Mouse (Mus musculus) MEL (cell line): Measurements from ENCODE around the gene Gfra4. TPM values are rescaled to one million over a fixed set of nuclear protein-coding genes. Genes with fewer than 3 reads are reported as not detected.

Source experiments
- DNase-seq: peaks from one replicate; pipeline ENCODE4 v3.0.0; 2011; ENCODE audit warnings: low read depth, low spot score
- H3K27ac ChIP-seq: 2 replicates; pipeline ENCODE4 v1.5.1; 2012; ENCODE audit warnings: low read depth, mild to moderate bottlenecking, control low read depth, low read length, moderate library complexity; ENCODE audit not compliant: control insufficient read depth
- H3K27me3 ChIP-seq, 2 experiments: fragments of 150-350 bp in 1 of 2; sonication (generic) in 1 of 2; 2 replicates each; pipeline ENCODE4 v1.6.1; 2012; ENCODE audit warnings: low read length in 2 of 2, mild to moderate bottlenecking in 2 of 2, improper control_type of control experiment in 1 of 2, moderate library complexity in 1 of 2; ENCODE audit not compliant: insufficient read depth in 2 of 2, control insufficient read depth in 1 of 2
- H3K36me3 ChIP-seq, 2 experiments: 2 replicates each; pipeline ENCODE4 v1.6.1; 2012 to 2014; ENCODE audit warnings: low read length in 2 of 2, improper control_type of control experiment in 1 of 2, inconsistent platforms in 1 of 2, mild to moderate bottlenecking in 1 of 2; ENCODE audit not compliant: insufficient read depth in 2 of 2, control insufficient read depth in 1 of 2
- H3K4me1 ChIP-seq, 2 experiments: fragments of 150-350 bp in 1 of 2; sonication (generic) in 1 of 2; 2 replicates each; pipeline ENCODE4 v1.6.1; 2012; ENCODE audit warnings: low read length in 2 of 2, improper control_type of control experiment in 1 of 2, mild to moderate bottlenecking in 1 of 2; ENCODE audit not compliant: insufficient read depth in 2 of 2, control insufficient read depth in 1 of 2
- H3K4me3 ChIP-seq, 2 experiments: fragments of 150-350 bp in 1 of 2; sonication (generic) in 1 of 2; 2 replicates each; pipeline ENCODE4 v1.5.1; 2012; ENCODE audit warnings: low read depth in 2 of 2, low read length in 2 of 2, mild to moderate bottlenecking in 2 of 2, moderate library complexity in 2 of 2, control low read depth in 1 of 2, improper control_type of control experiment in 1 of 2; ENCODE audit not compliant: control insufficient read depth in 1 of 2, insufficient read depth in 1 of 2
- H3K79me2 ChIP-seq: 2 replicates; pipeline ENCODE4 v1.6.1; 2012; ENCODE audit warnings: mild to moderate bottlenecking, low read length, moderate library complexity; ENCODE audit not compliant: control insufficient read depth, poor library complexity, insufficient read depth
- H3K9ac ChIP-seq: 2 replicates; pipeline ENCODE4 v1.6.1; 2012; ENCODE audit warnings: low read depth, mild to moderate bottlenecking, control low read depth, low read length, moderate library complexity; ENCODE audit not compliant: control insufficient read depth, poor library complexity, severe bottlenecking
- H3K9me3 ChIP-seq: fragments of 150-350 bp; sonication (generic); replicated peaks from 2 replicates; pipeline ENCODE4 v1.6.1; 2012; ENCODE audit warnings: mild to moderate bottlenecking, low read length, improper control_type of control experiment, moderate library complexity; ENCODE audit not compliant: insufficient read depth
- CTCF ChIP-seq, 3 experiments: IDR thresholded peaks in 2 of 3; conservative IDR thresholded peaks in 1 of 3; 2 replicates each; pipeline ENCODE4 v1.5.1; 2011 to 2012; ENCODE audit warnings: low read length in 3 of 3, low read depth in 2 of 3, mild to moderate bottlenecking in 2 of 3, improper control_type of control experiment in 1 of 3, inconsistent platforms in 1 of 3, mixed read lengths in 1 of 3, moderate library complexity in 1 of 3; ENCODE audit not compliant: control insufficient read depth in 1 of 3, insufficient read depth in 1 of 3, poor library complexity in 1 of 3, severe bottlenecking in 1 of 3
- ELF1 ChIP-seq: IDR thresholded peaks from 2 replicates; pipeline ENCODE4 v1.6.1; 2014; ENCODE audit warnings: low read depth, mild to moderate bottlenecking, inconsistent platforms, low read length, improper control_type of control experiment, moderate library complexity
- EP300 ChIP-seq, 2 experiments: IDR thresholded peaks; 2 replicates each; pipeline ENCODE4 v1.6.1; 2011; ENCODE audit warnings: improper control_type of control experiment in 2 of 2, low read length in 2 of 2, low read depth in 1 of 2, mild to moderate bottlenecking in 1 of 2
- ETS1 ChIP-seq: IDR thresholded peaks from 2 replicates; pipeline ENCODE4 v1.6.1; 2012; ENCODE audit warnings: low read depth, mild to moderate bottlenecking, inconsistent platforms, low read length, improper control_type of control experiment, moderate library complexity
- JUND ChIP-seq: IDR thresholded peaks from 2 replicates; pipeline ENCODE4 v1.6.1; 2011; ENCODE audit warnings: low read depth, mild to moderate bottlenecking, improper control_type of control experiment, low read length
- KAT2A ChIP-seq: conservative IDR thresholded peaks from 2 replicates; pipeline ENCODE4 v1.6.1; 2012; ENCODE audit warnings: low read depth, low read length, improper control_type of control experiment, inconsistent platforms
- MAFK ChIP-seq: IDR thresholded peaks from 2 replicates; pipeline ENCODE4 v1.6.1; 2011; ENCODE audit warnings: low read depth, mild to moderate bottlenecking, low read length, improper control_type of control experiment, borderline replicate concordance
- MAX ChIP-seq: IDR thresholded peaks from 2 replicates; pipeline ENCODE4 v1.6.1; 2011; ENCODE audit warnings: low read length, improper control_type of control experiment
- MAZ ChIP-seq: IDR thresholded peaks from 2 replicates; pipeline ENCODE4 v1.6.1; 2012; ENCODE audit warnings: low read depth, mild to moderate bottlenecking, inconsistent platforms, low read length, improper control_type of control experiment
- MYC ChIP-seq: IDR thresholded peaks from 2 replicates; pipeline ENCODE4 v1.6.1; 2011; ENCODE audit warnings: low read depth, mild to moderate bottlenecking, low read length, improper control_type of control experiment, moderate library complexity
- NELFE ChIP-seq: IDR thresholded peaks from 2 replicates; pipeline ENCODE4 v1.6.1; 2011; ENCODE audit warnings: low read depth, low read length, improper control_type of control experiment
- NRF1 ChIP-seq: IDR thresholded peaks from 2 replicates; pipeline ENCODE4 v1.6.1; 2014; ENCODE audit warnings: low read depth, mild to moderate bottlenecking, inconsistent platforms, low read length, improper control_type of control experiment, moderate library complexity; ENCODE audit not compliant: poor library complexity, insufficient read depth, severe bottlenecking
- POLR2AphosphoS2 ChIP-seq: IDR thresholded peaks from 2 replicates; pipeline ENCODE4 v1.6.1; 2011; ENCODE audit warnings: low read length, improper control_type of control experiment
- POLR2AphosphoS5 ChIP-seq: IDR thresholded peaks from 2 replicates; pipeline ENCODE4 v1.6.1; 2012; ENCODE audit warnings: low read depth, borderline replicate concordance, mild to moderate bottlenecking, inconsistent platforms, low read length, moderate library complexity, mixed read lengths
- RAD21 ChIP-seq: IDR thresholded peaks from 2 replicates; pipeline ENCODE4 v1.6.1; 2011; ENCODE audit warnings: mild to moderate bottlenecking, low read depth, low read length, improper control_type of control experiment
- RCOR1 ChIP-seq: IDR thresholded peaks from 2 replicates; pipeline ENCODE4 v1.6.1; 2012; ENCODE audit warnings: low read depth, mild to moderate bottlenecking, inconsistent platforms, low read length, improper control_type of control experiment
- SIN3A ChIP-seq: IDR thresholded peaks from 2 replicates; pipeline ENCODE4 v1.6.1; 2012; ENCODE audit warnings: low read length, improper control_type of control experiment, inconsistent platforms
- TAL1 ChIP-seq: IDR thresholded peaks from 2 replicates; pipeline ENCODE4 v1.6.1; 2012; ENCODE audit warnings: mild to moderate bottlenecking, inconsistent platforms, low read length, moderate library complexity, mixed read lengths
- TCF12 ChIP-seq: IDR thresholded peaks from 2 replicates; pipeline ENCODE4 v1.6.1; 2014; ENCODE audit warnings: low read depth, mild to moderate bottlenecking, inconsistent platforms, low read length, improper control_type of control experiment, moderate library complexity
- UBTF ChIP-seq: IDR thresholded peaks from 2 replicates; pipeline ENCODE4 v1.6.1; 2012; ENCODE audit warnings: low read depth, mild to moderate bottlenecking, inconsistent platforms, low read length, improper control_type of control experiment, moderate library complexity, borderline replicate concordance; ENCODE audit not compliant: insufficient read depth
- USF1 ChIP-seq: IDR thresholded peaks from 2 replicates; pipeline ENCODE4 v1.6.1; 2014; ENCODE audit warnings: low read depth, mild to moderate bottlenecking, inconsistent platforms, low read length, improper control_type of control experiment, moderate library complexity
- USF2 ChIP-seq, 2 experiments: IDR thresholded peaks; 2 replicates each; pipeline ENCODE4 v1.6.1; 2011 to 2012; ENCODE audit warnings: improper control_type of control experiment in 2 of 2, low read length in 2 of 2, borderline replicate concordance in 1 of 2, inconsistent platforms in 1 of 2, low read depth in 1 of 2, mild to moderate bottlenecking in 1 of 2; ENCODE audit not compliant: insufficient read depth in 1 of 2
- ZC3H11A ChIP-seq: IDR thresholded peaks from 2 replicates; pipeline ENCODE4 v1.6.1; 2012; ENCODE audit warnings: low read depth, mild to moderate bottlenecking, inconsistent platforms, low read length, improper control_type of control experiment
- ZKSCAN1 ChIP-seq: IDR thresholded peaks from 2 replicates; pipeline ENCODE4 v1.6.1; 2012; ENCODE audit warnings: low read depth, mild to moderate bottlenecking, inconsistent platforms, low read length, improper control_type of control experiment, moderate library complexity
- ZMIZ1 ChIP-seq: IDR thresholded peaks from 2 replicates; pipeline ENCODE4 v1.6.1; 2012; ENCODE audit warnings: low read depth, mild to moderate bottlenecking, inconsistent platforms, low read length, improper control_type of control experiment, moderate library complexity
- ZNF384 ChIP-seq: IDR thresholded peaks from 2 replicates; pipeline ENCODE4 v1.6.1; 2012; ENCODE audit warnings: low read depth, mild to moderate bottlenecking, inconsistent platforms, low read length, improper control_type of control experiment
- polyA plus RNA-seq, 2 experiments: library from polyadenylated mRNA; stranded (reverse) in 1 of 2; unstranded in 1 of 2; fragments of >175 nt in 1 of 2; fragments of >200 nt in 1 of 2; gene quantifications; 2 replicates each; pipeline versions ENCODE4 v1.2.1 to v1.2.4; 2012; ENCODE audit warnings: low replicate concordance in 2 of 2, low read depth in 1 of 2; ENCODE audit not compliant: insufficient read length in 2 of 2, insufficient read depth in 1 of 2, missing spikeins in 1 of 2
- total RNA-seq: library from RNA; depleted of rRNA; stranded (reverse); fragments of 300-350 nt; gene quantifications from 2 replicates; pipeline ENCODE4 v1.2.3, GENCODE M21; 2012

Gfra4 gene
- total and polyA plus RNA-seq, 3 experiments = not detected

DNA sequence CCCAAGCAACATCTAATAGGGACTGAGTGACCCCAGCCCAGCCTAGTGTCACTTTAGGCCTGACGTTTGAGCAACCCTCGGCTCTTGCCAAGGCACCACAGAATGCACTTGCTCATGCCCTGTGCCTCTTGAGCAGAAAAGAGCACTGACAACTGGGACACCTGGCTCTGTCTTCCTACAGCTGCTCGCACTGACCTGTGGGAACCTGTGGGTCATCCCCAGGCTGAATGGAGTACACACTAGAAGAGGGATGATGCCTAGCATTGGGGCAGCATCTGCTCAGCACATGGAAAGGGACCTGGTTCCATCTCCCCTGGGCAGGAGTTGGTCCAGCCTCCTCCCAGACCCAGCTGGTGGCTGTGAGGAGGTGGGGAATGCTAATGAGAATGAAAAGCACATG, 15.9 kb downstream of the Gfra4 start:
- DNase-seq = no peak
- TF ChIP-seq TCF12 (no peak), RAD21 (no peak), JUND (no peak), MAX (no peak), ZC3H11A (no peak), POLR2AphosphoS5 (no peak), UBTF (no peak), EP300 (IDR thresholded peaks at IDR 0.05; ENCODE audit: low read depth in 1 of 2, low read length in 2 of 2) (no peak), MYC (no peak), CTCF (IDR thresholded peaks at IDR 0.05 in 2 of 3, conservative IDR thresholded peaks at IDR 0.05 in 1 of 3; ENCODE audit: control insufficient read depth in 1 of 3, insufficient read depth in 1 of 3, low read depth in 2 of 3, low read length in 3 of 3, poor library complexity in 1 of 3, severe bottlenecking in 1 of 3) (no peak), ZMIZ1 (no peak), USF2 (IDR thresholded peaks at IDR 0.05; ENCODE audit: borderline replicate concordance in 1 of 2, insufficient read depth in 1 of 2, low read depth in 1 of 2, low read length in 2 of 2) (no peak), NELFE (no peak), ELF1 (no peak), POLR2AphosphoS2 (no peak), USF1 (no peak), ZKSCAN1 (no peak)
- Histone ChIP-seq H3K9me3 (no peaks in the 10 kb centered on the region), H3K9ac (no peak overlapping the region), H3K27me3 (no peaks in the 10 kb centered on the region), H3K4me3 (no peak overlapping the region), H3K27ac (no peak overlapping the region), H3K4me1 (0 out of 4 replicates have a peak, but pooled peaks cover 0 to 3% of the 10 kb centered on the region in 2 experiments), H3K36me3 (no peaks in the 10 kb centered on the region; a peak in 2 of 4 replicates), H3K79me2 (no peaks in the 10 kb centered on the region)

GRCm38 (mm10) chr2:131025230-131025629, 17.7 kb downstream of the Gfra4 start:
- Histone ChIP-seq H3K9ac (no peak overlapping the region), H3K36me3 (no peaks in the 10 kb centered on the region; a peak in 1 of 4 replicates), H3K9me3 (no peaks in the 10 kb centered on the region), H3K27me3 (no peaks in the 10 kb centered on the region), H3K79me2 (no peaks in the 10 kb centered on the region), H3K27ac (no peak overlapping the region), H3K4me3 (no peak overlapping the region), H3K4me1 (no peaks in the 10 kb centered on the region)
- no peak for TF ChIP-seq NELFE
- TF ChIP-seq ZC3H11A = no peak
- no peak for TF ChIP-seq ETS1
- TF ChIP-seq POLR2AphosphoS5 = no peak
- TF ChIP-seq EP300 (IDR thresholded peaks at IDR 0.05; ENCODE audit: low read depth in 1 of 2, low read length in 2 of 2) = no peak
- no peak for TF ChIP-seq MYC
- TF ChIP-seq TAL1 = no peak
- no peak for TF ChIP-seq CTCF (IDR thresholded peaks at IDR 0.05 in 2 of 3, conservative IDR thresholded peaks at IDR 0.05 in 1 of 3; ENCODE audit: control insufficient read depth in 1 of 3, insufficient read depth in 1 of 3, low read depth in 2 of 3, low read length in 3 of 3, poor library complexity in 1 of 3, severe bottlenecking in 1 of 3)
- TF ChIP-seq MAZ = no peak
- no peak for TF ChIP-seq NRF1
- TF ChIP-seq TCF12 = no peak
- TF ChIP-seq MAFK = no peak
- TF ChIP-seq RAD21 = no peak
- TF ChIP-seq MAX = no peak
- no peak for TF ChIP-seq KAT2A
- no peak for TF ChIP-seq ZNF384
- no peak for TF ChIP-seq ZKSCAN1
- TF ChIP-seq SIN3A = no peak
- TF ChIP-seq RCOR1 = no peak
- DNase-seq = no peak
